Mouse (Mus musculus): Measurements from ENCODE around the gene Rpl10. TPM values are rescaled to one million over a fixed set of nuclear protein-coding genes. Genes with fewer than 3 reads are reported as not detected.
A peak's percentile ranks its signal among the peaks of the same experiment; 100 is the strongest.

Gene Rpl10
- total RNA-seq, 2 experiments from 2014 or later = 182 to 197 TPM

DNA sequence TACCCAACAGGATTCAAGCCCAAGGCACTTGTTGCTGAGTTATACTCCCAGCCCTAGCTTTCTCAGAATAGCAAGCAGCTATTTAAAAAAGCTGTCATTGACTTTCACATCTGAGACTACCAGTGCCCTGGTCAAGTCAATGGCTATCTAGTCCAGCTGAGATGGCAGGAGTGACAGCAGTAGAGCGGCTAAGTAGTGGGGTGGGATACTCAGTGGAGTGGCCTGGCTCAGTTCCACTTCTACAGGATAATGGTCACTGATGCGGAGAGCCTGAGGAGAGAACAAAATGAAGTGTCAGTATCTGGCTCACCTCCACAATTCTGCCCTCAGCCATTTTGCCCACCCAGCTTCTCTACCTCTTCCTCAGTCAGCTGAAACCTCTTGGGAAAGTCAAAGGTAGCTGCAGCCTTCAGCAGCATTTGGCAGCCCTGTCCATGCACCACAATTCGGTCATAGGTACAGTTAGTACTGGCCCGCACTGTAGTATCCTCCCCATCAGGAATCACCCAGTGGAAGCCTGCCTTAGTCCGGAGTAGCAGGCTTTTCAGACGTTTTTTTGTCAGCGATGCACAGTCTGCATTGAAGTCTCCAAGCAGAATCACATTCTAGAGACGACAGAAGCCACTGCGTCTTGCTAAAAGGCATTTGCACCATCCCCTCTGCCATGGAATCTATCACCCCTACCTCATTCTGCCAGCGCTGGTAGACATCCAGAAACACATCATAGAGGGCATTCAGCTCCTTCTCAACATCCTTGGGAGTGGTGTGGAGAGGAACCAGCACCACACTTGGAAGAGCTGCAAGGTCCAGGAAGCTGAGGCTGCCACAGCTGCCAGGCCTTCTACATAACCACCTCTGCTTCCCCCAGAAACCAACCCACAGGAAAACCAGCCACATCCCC, 3.1 kb downstream of the Rpl10 start:
- intact Hi-C loops (cut with DNase I) = no loop called here
- DNase-seq (ENCODE audit: low spot score in 2 of 2) = no peak

DNA sequence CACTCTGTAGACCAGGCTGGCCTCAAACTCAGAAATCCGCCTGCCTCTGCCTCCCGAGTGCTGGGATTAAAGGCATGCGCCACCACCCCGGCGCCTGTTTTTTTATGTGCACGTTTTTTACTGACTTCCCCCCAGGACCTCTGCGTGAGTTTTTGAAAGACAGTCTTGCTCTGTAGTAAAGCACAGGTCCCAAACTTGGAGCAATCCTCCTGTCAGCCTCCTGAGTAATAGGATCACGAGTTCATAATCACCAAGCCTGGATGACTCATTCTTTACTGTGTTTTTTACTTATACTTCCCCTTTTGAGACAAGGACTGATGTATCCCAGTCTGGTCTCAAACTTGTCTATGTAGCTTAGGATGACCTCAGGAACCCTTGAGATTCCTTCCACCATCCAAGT, 7.3 kb downstream of the Rpl10 start:
- intact Hi-C loops (cut with DNase I) = no loop called here
- DNase-seq (ENCODE audit: low spot score in 2 of 2) = no peak

DNA sequence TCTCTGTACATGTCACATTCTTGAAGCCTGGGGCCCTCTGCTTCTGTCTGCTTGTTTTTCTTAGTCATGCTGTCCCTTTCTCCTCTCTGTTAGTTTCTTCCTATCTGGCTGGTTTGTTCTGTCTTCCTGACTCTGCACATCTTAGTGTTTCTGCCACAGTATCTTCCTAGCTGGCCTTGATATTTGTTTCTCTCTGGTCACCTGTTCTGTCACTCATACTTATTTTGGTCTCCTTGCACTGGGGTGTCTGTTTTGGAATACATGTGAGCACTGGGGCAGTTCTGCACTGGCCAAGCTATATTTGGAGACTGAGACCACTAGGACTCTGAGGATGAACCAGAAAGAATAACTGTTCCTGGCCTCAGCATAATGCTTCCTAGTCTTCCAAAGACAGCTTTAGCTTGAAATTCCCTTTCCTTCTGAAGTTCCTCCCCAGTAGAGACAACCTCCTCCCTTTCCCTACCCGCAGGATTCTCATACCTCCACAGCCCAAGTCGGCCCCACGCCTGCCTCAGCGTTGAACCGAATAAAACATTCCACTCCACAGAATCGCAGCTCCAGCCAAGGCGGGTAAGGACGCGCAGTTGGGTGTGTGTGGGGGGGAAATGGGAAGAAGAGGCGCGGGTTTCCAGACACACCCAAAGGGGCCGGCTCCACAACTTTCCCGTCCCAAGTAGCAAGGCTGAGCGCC, 10.6 kb downstream of the Rpl10 start:
- intact Hi-C loops (cut with DNase I) = no loop called here
- peak in 1 of 2 experiments; percentile 46 for DNase-seq (ENCODE audit: low spot score in 2 of 2)

DNA sequence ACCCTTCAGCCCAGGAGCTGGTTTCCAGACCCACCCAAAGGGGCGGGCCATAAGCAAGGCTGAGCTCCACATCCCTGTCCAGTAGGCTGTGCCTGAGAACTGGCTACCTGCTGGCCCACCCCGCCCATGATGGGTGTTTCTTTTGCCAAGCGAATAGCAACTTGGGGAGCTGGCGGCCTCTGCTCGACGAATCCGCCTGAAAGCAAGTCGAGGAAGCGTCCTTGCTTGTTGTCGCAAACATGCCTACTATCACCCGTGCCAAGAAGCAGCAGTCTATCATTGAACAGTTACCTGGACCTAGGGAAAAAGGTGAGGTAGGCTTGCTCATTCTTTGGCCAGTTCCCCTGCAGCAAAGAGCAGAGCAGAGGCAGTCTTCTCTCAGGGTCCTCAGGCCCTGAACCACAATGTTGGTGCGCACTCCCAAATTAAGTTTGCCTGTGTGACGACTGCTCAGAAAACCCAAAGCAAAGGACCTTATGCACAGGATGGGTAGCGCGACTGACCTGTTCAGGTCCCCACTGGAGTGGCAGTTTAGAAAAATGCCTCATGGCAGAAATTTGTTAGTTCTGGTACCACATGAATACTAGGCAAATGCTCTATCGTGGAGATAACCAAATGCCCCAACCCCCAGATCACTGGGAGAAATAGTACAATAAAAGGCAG, 11.3 kb downstream of the Rpl10 start, which contains the start of the genes Taz and Dnase1l1:
TSS of gene Taz (plus strand) at position 181 of the 663 bp plus-strand sequence.
TSS of gene Dnase1l1 (minus strand) at position 606 of the 663 bp plus-strand sequence.
- peak in 1 of 2 experiments; percentile 30 for DNase-seq (ENCODE audit: low spot score in 2 of 2)
- intact Hi-C loops (cut with DNase I) = no loop called here

DNA sequence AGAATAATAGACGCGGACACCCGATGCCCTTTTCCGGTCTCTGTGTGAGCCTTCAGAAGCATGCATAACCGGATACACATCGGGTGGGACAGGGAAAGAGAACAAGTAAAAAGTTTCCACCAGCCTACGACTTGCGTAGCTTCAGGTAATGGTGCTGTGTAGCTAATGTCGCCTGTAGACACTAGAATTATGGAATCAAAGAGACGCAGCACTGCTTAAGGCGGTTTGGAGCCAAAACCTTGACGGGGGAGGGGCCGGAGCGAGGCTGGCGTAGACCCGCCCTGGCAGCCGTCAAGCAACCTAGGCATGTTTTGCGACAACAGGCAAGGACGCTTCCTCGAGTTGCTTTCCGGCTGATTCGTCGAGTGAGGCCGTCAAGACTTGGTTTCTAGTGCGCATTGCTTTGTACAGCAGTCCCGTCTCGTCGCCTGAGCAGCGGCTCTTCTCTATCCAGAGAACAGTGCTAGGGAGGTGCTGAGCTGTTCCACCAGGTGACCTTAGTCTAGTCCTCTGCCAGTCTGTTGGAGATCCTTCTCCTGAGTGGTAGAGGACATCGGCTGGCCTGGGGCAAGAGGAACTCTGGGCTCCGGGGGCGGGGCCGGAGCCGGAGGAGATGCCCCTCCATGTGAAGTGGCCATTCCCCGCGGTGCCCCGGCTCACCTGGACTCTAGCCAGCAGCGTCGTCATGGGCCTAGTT, 11.9 kb downstream of the Rpl10 start:
- intact Hi-C loops (cut with DNase I) = no loop called here

DNA sequence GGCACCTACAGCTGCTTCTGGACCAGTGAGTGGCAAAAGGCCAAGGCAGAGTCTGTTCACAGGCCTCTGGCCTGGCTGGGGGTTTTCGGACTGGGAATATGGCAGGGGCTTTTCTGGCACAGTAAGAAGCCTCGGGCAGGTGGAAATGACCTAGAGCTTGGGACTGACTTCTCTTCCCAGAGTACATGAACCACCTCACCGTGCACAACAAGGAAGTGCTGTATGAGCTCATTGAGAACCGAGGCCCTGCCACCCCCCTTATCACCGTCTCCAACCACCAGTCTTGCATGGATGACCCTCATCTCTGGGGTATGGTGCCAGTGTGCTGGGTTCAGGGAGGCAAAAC, 12.5 kb downstream of the Rpl10 start:
- no peak for DNase-seq (ENCODE audit: low spot score in 2 of 2)
- intact Hi-C loops (cut with DNase I) = no loop called here

More for the DNA sequence above, 11.9 kb downstream of the Rpl10 start:
- peak; percentile 81 to 83 for DNase-seq (ENCODE audit: low spot score in 2 of 2)

DNA sequence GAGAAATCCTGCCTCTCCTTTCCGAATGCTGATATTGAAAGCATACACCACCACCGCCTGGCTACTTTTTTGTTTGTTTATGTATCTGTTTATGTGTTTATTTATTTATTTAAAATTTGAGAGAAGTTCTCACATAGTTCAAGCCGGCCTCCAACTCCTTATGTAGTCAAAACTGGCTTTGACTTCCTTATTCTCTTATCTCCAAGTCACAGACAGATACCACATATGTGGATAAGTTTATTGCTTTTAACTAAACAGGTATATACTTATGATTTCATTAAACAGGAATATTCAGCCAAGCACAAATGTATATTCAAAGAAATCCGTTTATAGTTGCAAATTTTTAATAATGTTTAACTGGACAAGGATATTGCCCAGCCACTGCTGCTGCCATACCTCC, 22.8 kb downstream of the Rpl10 start:
- intact Hi-C loops (cut with DNase I) = no loop called here

DNA sequence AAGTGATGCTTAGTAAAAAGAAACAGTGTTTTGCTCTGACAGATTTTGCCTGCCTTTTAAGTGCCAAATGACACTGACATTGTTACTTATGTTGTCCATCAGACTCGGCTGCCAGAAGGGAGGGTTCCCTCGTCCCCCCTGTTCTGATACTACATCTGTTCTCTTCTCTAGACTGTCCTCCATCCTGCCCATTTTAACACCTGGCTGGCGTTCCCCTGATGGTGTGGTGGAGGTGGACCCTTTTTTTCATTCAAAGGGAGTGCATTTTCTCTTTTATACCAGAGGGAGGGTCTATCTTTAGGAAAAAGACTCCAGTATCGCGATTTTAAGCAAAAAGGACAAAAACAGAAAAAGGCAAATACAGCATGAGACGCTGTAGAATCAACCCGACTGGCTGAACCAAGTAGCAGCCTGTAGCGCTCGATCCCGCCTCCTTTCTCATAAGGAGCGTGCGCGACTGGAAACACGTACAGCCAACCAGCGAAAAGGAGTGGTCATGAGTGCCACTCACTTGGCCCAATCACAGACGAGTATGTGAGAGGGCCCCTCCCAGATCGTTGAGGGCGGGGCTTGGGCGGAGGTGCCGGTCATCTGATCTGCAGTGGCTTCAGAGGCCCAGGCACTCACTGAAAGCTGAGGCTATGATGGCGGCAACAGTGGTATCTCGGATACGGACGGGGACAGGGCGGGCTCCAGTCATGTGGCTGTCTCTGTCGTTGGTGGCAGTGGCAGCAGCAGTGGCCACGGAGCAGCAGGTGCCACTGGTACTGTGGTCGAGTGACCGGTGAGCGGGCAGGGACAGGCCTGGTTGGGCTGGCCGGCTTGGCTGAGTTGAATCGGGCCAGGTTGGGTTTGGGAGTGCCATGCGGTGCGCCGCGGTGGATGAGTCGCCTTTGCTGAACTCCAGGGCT, 26.2 kb downstream of the Rpl10 start, which contains the start of gene Atp6ap1:
TSS of gene Atp6ap1 (plus strand) at position 560 of the 911 bp plus-strand sequence.
- intact Hi-C loops (cut with DNase I) = no loop called here
- peak; percentile 90 to 91 for DNase-seq (ENCODE audit: low spot score in 2 of 2)

More for the DNA sequence above, 22.8 kb downstream of the Rpl10 start:
- DNase-seq (ENCODE audit: low spot score in 2 of 2) = no peak

DNA sequence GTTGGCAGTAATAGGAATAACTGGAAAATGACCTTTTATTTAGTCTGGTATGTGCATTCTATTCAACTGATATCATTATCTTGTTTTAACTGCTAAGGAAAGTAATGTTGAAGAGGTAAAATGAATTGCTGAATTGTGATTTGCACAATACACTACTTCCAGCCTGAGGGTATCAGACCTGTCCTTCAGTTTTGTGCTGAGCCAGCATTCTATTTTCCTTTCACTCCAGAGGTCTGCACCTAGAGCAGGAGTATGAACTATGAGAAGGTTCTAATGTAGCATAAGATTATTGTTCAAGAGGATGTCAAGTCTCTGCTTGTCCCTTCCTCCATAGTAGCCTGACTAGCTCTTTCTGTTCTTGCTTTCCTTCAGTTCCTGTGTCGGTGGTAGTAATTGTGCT, 27.7 kb downstream of the Rpl10 start:
- DNase-seq (ENCODE audit: low spot score in 2 of 2) = no peak
- intact Hi-C loops (cut with DNase I) = no loop called here

DNA sequence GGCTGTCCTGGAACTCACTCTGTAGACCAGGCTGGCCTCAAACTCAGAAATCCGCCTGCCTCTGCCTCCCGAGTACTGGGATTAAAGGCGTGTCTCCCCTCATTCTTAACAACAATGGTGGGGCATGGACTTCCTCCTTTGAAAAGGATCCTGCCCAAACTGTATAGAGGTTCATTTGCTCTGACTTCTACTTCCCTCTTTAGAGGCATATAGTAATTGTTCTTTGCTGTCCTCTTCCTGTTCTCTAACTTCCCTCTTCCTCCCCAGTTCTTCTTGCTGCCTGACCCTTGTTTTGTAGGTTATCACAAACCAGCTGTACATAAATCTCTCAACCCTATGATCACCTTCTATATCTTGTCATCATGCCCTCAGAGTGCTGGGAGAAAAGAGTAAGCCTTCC, 29.1 kb downstream of the Rpl10 start:
- intact Hi-C loops (cut with DNase I) = no loop called here
- DNase-seq (ENCODE audit: low spot score in 2 of 2) = no peak

DNA sequence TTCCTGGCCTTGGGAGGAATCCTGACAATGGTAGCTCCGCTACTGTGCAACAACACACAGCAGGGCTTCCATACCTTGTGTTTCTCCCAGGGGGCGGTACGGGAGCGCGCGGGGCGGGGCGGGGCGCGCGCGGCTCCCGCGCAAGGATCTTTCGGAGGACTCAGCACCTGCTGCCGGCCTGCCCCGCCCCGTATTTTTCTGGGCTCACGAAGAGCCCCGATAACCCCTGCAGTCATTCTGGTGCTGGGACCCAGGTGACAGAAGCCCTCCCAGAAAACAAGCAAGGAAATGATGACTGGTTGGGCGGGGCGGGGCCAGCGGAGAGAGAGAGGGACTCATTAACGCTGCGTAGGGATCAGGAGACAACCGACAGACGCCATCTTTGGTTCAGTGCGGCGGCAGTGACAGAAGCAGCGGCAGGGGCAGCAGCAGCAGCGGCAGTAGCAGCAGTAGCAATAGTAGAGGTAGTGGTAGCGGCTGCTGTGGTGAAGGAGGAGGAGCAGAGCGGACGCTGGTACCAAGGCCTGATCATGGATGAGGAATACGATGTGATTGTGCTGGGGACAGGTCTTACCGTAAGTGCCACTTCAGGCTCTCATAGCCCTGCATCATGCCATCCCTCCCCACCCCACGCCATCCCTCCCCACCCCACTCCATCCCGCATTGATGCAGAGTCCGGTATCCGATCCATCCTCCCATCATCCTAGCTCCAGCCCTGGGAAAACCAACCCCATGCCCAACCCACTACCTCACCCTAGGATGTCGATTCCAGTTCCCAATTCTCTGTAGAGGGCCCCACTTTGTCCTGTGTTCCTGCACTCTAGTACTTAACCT, 34.5 kb downstream of the Rpl10 start, which contains the start of gene Gdi1:
TSS of gene Gdi1 (plus strand) at position 132 of the 834 bp plus-strand sequence.
- peak; percentile 72 to 73 for DNase-seq (ENCODE audit: low spot score in 2 of 2)
- intact Hi-C loops (cut with DNase I) = no loop called here

DNA sequence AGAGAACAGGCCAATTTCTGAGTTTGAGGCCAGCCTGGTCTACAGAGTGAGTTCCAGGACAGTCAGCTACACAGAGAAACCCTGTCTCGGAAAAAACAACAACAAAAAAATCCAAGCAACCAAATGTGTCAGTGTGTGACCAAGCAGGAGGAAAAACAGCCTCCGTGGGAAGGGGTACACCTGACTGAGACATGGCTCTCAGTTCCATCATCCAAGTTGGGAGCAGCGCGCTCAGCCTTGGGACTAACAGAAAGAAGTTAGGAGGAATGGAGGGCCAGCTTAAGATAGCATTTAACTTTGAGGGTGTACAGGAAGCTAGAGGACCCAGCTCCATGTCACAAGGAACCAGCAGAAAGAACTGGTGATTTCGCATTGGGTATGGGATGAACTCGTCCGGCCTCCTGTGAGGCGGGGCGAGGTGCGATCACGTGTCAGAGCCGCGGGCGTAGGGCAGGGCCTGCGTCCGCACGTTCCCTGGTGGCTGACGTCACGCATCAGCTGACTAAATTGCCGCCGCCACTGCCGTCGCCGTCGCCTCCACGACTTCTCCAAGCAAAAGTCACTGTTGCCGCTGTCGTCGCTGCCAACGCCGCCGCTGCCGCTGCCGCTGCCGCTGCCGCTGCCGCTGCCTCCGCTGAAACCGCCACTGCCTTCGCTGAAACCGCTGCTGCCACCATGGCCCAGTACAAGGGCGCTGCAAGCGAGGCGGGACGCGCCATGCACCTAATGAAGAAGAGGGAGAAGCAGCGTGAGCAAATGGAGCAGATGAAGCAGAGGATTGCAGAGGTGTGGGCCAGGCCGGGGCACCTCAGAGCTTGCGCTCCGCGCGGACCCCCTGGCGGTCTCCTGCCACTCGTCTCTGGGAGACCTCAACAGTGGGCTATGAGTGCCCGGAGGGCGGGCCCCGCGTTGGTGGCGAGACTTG, 42.2 kb downstream of the Rpl10 start, which contains the start of gene Fam50a:
TSS of gene Fam50a (plus strand) at position 494 of the 925 bp plus-strand sequence.
- intact Hi-C loops (cut with DNase I) = no loop called here
- DNase-seq (ENCODE audit: low spot score in 2 of 2) = peak; percentile 87 to 90

Small RNA genes within 50 kb of the gene (microRNA-seq; reads per million reads assigned to microRNA genes)
- not detected for gene Mir7091
- gene Mir7092 = not detected

Other genes starting within 250 kb of the Rpl10 start
- 10 to 100 TPM; 44.0 to 53.8 TPM for gene Irak1, start 246.9 kb upstream of the Rpl10 start, total RNA-seq (2021)
- under 1 TPM in 1 of 2 experiments, not detected in 1; 0.66 TPM for gene Opn1mw, start 143.3 kb upstream of the Rpl10 start, total RNA-seq (2021)
- 10 to 100 TPM; 82.0 to 91.2 TPM for gene Mecp2, start 135.4 kb upstream of the Rpl10 start, total RNA-seq (2021)
- gene Tex28, start 103.0 kb upstream of the Rpl10 start, total RNA-seq (2021) = not detected
- not detected for gene Tktl1, start 93.6 kb upstream of the Rpl10 start, total RNA-seq (2021)
- gene Flna, start 21.0 kb upstream of the Rpl10 start, total RNA-seq (2021) = 10 to 100 TPM; 57.5 to 74.0 TPM
- 10 to 100 TPM; 33.6 to 39.0 TPM for gene Emd, start 16.1 kb upstream of the Rpl10 start, total RNA-seq (2021)
- 10 to 100 TPM; 49.7 to 64.0 TPM for gene Taz, start 11.1 kb downstream of the Rpl10 start, total RNA-seq (2021)
- gene Dnase1l1, start 11.5 kb downstream of the Rpl10 start, total RNA-seq (2021) = 1 to 10 TPM; 2.0 to 2.3 TPM
- 100 to 1,000 TPM; 340 to 365 TPM for gene Atp6ap1, start 26.3 kb downstream of the Rpl10 start, total RNA-seq (2021)
- 100 to 1,000 TPM; 583 to 584 TPM for gene Gdi1, start 34.2 kb downstream of the Rpl10 start, total RNA-seq (2021)
- gene Fam50a, start 42.2 kb downstream of the Rpl10 start, total RNA-seq (2021) = 10 to 100 TPM; 30.1 to 31.9 TPM
- 10 to 100 TPM; 17.1 to 28.7 TPM for gene Plxna3, start 58.3 kb downstream of the Rpl10 start, total RNA-seq (2021)
- 10 to 100 TPM; 23.0 to 26.9 TPM for gene Lage3, start 82.8 kb downstream of the Rpl10 start, total RNA-seq (2021)
- 10 to 100 TPM; 64.6 to 77.3 TPM for gene Ubl4a, start 102.4 kb downstream of the Rpl10 start, total RNA-seq (2021)
- gene Slc10a3, start 102.5 kb downstream of the Rpl10 start, total RNA-seq (2021) = 1 to 10 TPM; 2.4 to 2.7 TPM
- 10 to 100 TPM; 18.0 to 22.5 TPM for gene Fam3a, start 122.5 kb downstream of the Rpl10 start, total RNA-seq (2021)
- 10 to 100 TPM; 46.9 to 49.9 TPM for gene Ikbkg, start 122.5 kb downstream of the Rpl10 start, total RNA-seq (2021)
- 10 to 100 TPM; 25.9 to 26.3 TPM for gene G6pdx, start 158.4 kb downstream of the Rpl10 start, total RNA-seq (2021)
- gene Gm6880, start 210.6 kb downstream of the Rpl10 start, total RNA-seq (2021) = not detected